Mouse (Mus musculus) lung, adult 2 months (tissue): ENCODE measurements at regions not wholly inside any gene's neighbourhood (a gene's known extent, or its start where the extent isn't known, plus 50 kb on each side); places are given as distances from the start of the nearest gene placed in this dataset.

ENCODE experiments used
- CTCF ChIP-seq: fragments of 200-500 bp; IDR thresholded peaks from 2 replicates; pipeline ENCODE4 v1.5.1; 2011; ENCODE audit warnings: mild to moderate bottlenecking, low read length, control low read depth; ENCODE audit not compliant: insufficient read depth
- POLR2A ChIP-seq: fragments of 200-500 bp; IDR thresholded peaks from 2 replicates; pipeline ENCODE4 v1.6.1; 2011; ENCODE audit warnings: low read depth, mild to moderate bottlenecking, control low read depth, low read length, borderline replicate concordance; ENCODE audit errors: extremely low read depth

DNA sequence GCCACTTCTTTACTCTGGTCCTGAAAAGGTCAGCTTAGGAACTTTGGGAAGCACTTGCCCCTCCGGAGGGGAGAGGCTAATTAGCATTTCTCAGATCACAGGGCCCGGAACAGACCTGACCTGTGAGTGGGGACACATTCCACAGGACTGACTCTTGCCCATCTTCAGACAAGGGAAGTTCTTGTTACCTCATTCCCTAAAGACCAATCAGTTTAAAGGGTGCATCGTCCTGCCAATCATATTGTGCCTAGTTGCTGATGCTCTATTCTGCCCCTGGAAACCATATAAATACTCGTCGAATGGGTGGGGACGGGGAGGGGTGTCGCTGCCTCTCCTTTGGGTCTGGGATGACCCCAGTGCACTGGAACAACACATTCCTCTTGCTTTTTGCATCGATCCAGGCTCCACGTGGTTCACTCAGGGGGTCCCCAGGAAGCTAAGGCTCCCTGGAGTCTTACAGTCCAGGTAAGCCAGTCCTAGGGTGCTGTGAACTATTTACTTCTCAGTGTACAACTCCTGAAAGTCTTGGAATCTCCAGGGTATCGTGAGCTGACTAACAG is 219.9 kb upstream of the Amigo2 start:
- no peak for TF ChIP-seq CTCF
- TF ChIP-seq POLR2A = no peak
